Mouse (Mus musculus) heart, postnatal 10 days (tissue): ENCODE results near the gene Tmod2. TPM values are rescaled to one million over a fixed set of nuclear protein-coding genes. Genes with fewer than 3 reads are reported as not detected.

ENCODE experiments used
- DNase-seq, 2 experiments: peaks; one replicate each; pipeline ENCODE4 v3.0.0; 2021
- intact Hi-C: fragments of 180-260 bp; cut with DNase I; formaldehyde crosslinking; loops from one replicate; pipeline ENCODE4 v1.15.1; 2025
- total RNA-seq, 2 experiments: library from RNA; stranded (reverse); gene quantifications; 2 replicates each; pipeline ENCODE4 v1.2.3; 2021

The Tmod2 gene
- total RNA-seq, 2 experiments from 2014 or later = 5.0 to 6.6 TPM

DNA sequence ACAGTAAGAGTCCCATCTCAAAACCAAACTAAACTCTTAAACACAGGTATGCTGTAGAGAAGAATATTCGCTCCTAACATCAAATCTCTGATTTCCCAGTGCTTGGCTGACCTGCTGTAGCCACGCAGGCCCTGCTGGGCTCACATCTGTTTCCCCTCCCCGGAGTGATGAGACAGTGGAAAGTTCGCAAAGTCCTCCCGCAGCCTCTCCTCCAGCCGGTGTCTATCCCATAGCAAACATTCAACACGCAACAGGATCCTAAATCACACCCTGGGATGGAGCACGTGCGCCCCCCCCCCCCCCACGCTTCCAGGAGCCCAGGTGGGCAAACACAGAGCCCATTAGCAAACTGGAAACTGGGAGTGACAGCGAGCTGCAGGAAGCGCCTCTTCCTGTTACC, 9.6 kb downstream of the Tmod2 start:
- intact Hi-C loops = no loop called here

DNA sequence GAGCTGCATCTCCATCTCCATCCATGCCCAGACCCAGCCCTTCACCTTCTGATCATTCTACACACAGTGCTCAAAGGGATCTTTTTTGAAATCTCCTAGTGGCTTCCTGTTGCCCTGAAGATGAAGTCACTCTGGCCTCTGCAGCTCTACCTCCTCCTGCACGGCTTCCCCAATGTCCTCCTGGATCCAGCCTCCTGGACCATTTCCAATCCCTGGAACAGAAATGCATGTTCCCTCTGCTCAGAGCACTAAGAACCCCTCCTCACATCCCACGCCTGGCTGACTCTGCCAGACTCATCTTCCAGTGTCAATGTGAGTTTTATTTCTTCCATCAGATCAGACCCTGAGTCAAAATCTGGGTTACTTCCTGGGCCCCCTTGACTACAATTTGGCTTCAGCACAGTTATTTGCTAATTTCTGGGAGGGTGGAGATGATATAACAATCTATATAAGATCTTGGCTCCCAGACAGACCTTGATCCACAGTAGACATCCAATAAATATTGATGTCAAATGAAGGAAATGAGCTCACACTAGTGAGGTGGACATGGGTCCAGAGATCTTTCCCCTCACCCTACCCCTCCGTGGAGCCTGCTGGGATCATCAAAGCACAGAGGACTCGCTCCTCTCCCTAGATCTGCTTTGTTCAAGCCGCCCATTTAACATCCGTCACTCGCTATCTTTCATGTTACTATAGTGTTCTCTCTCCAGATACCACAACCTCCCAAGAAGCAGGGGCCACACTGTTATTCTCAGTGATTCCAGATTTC, 10.8 kb downstream of the Tmod2 start:
- intact Hi-C loops = no loop called here
- DNase-seq = peak; percentile 15 to 27

More for the DNA sequence above, 9.6 kb downstream of the Tmod2 start:
- DNase-seq = peak in 1 of 2 experiments; percentile 18

DNA sequence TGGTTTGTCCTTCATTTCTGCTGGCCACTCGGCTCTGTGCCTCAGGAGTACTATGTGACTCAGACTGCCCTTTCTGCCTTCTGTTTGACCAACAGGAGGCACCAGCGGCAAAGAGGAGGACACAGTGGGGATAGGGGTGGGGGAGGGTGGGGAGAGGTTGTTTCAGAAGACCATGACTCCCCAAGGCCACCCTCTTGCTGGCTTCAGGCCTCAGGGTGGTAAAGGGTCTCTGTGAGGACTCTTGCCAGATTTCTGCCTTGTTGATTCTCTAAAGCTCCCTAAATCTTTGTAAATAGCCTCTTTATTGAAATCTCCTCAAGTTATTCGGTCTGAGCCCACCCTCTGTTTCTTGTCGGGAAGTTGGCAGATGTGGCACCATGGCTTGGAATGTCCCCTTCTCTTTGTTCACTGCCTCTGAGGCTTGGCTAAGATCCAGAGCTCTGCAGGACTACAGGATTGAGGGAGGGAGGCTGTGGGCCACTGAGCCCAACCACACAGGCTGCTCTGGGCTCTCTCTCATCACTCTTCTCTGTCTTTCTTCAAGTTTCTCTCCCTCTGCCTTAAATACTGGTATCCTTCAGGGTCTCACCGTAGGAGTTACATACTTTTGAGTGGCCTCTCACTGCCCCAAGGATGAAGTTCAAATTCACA, 11.8 kb downstream of the Tmod2 start:
- peak; percentile 19 to 30 for DNase-seq
- intact Hi-C loops = no loop called here

DNA sequence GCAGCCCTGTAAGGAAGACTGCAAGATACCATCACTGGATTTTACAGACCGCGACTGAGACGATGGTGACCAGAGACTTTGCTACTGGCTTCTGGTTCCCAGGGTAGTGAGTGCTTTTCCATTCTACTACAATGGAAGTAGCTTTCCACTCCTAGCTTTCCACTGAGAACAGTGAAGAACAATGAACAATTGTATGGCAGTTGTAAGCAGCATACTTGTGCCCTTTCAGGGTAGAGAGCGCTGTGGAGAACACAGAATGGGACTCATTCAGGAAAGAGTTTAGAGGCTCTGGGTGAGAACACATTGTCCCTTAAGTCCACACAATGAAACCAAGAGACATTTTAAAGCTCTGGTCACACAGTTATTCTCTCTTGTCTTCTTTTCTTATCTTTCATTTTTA, 13.5 kb downstream of the Tmod2 start:
- intact Hi-C loops = no loop called here
- no peak for DNase-seq

DNA sequence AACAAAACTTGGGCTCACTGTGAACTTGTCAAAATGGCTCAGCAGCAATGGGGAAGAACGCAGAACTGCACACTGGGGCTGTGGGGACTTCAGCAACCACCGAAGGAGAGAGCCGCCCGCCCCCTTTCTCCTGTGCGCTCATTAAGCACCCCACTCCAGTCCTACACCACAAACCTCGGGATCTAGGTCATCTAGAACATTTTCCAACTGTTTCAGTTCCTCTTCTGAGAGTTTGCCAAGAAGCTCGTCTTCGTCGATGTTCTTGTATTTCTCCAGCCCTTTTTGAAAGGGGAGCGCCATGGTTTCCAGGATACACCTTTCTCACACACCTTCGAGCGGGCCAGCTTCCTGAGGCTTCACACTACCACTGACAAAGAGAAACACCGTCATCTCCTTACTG, 14.1 kb downstream of the Tmod2 start:
- intact Hi-C loops = no loop called here
- DNase-seq = no peak

DNA sequence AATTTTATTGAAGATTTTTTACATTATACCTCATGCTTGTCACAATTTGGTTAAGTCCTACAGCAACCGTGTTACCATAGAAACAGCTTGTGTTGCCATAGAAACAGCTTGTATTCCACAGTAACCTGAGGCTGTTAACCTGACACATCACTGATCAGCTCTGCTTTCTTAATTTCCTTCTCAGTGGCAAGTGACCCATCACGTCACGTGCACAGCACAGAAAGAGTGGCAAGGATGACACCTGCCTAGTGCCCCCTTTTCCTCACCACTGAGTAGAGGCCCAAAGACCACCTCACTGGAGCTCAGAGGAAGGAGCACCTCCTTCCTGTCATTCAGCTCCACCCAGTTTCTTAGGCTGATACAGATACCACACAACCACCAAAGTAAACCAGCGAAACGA, 17.6 kb downstream of the Tmod2 start:
- DNase-seq = no peak
- intact Hi-C loops = no loop called here

DNA sequence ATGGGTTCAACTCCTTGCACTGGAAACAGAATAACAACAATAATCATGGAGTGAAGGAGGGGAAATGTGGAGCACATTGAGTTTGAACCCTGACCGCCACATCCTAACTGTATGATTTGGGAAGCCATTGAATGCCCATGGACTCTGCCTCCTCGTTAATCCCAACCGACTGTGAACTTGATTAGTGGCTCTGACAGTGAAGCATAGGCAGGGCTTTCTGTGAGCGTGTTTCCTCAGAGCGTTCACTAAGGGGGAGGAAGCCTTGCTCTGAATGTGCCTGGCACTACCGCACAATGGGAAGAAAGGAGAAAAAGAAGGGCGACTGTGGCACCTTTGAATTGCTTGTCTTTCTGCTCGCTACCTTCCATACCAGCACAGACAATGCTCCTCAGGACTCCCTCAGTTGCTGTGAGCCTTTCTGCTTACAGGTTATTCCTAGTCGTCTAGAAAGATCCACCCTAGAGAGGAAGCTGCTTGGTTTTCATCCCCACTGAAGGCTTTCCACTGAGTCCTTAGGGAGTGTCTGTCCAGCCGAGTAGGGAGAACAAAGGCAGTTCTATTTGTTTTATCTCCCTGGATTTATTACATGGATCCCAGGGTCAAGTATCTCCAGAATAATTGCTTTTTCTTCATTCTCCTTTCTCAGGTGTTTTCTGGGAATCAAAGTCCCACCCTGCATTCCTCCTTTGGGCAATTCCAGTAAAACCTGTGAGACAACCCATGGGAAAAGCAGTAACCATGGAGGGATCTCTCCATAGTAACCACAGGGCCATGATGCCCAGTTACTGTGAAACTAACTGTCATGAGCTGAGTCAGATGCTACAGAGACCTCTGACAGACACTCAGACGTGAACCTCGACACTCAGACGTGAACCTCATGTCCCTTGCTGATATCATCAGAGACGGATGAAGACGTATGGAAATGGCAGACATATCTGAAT, 21.0 kb downstream of the Tmod2 start:
- intact Hi-C loops = no loop called here
- DNase-seq = no peak

DNA sequence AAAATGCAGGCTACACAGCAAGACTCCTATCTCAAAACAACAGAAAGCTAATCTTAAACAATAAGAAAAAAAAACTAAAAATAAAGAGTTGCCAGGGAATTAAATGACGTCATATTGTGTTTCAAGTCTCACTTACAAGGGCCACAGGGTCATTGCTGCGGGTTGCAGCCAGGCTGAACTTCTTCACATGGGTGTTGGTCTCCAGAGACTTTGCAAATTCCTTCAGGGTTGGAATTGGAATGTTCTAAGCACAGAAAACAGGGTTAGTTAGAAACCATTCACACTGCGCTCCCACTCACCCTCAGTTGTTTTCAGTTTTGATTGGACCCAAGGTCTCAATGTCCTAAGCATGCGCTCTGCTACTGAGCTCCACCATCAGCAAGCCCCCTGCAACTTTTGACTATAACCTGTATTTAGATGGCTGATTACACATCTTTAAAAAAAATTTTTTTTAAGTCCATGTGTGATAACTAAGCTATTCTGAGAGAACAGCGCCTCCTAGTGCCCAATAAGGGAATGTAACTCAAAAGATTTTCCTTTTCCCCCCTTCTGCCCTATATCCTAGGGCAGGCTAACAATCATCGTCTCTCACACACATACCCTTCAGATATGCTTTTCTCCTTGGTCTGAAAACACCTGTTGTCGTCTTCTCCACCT, 29.3 kb downstream of the Tmod2 start:
- peak; percentile 26 to 41 for DNase-seq
- intact Hi-C loops = loop anchor here (1.0 to 5.0 kb wide), 3 partner anchors 61 to 220 kb away; partner anchors contain the start of gene Leo1

DNA sequence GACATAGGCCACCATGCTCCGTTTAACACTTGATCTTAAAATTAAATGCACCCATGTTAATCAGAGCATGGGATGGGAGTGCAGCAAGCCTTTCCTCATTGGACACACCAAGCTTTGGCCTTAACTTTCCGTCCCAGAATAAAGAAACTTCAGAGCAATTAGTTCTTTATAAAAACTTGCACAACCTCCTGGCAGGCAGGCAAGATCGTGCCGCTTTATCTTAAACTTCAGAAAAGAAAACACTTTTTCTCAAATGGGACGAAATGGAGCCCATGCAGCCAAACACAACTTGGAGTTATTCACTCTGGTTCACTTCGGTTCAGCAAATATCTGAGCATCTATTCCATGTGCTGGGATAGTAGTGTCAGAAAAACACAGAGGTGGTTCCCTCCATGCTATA, 31.8 kb downstream of the Tmod2 start:
- peak in 1 of 2 experiments; percentile 25 for DNase-seq
- intact Hi-C loops = no loop called here

DNA sequence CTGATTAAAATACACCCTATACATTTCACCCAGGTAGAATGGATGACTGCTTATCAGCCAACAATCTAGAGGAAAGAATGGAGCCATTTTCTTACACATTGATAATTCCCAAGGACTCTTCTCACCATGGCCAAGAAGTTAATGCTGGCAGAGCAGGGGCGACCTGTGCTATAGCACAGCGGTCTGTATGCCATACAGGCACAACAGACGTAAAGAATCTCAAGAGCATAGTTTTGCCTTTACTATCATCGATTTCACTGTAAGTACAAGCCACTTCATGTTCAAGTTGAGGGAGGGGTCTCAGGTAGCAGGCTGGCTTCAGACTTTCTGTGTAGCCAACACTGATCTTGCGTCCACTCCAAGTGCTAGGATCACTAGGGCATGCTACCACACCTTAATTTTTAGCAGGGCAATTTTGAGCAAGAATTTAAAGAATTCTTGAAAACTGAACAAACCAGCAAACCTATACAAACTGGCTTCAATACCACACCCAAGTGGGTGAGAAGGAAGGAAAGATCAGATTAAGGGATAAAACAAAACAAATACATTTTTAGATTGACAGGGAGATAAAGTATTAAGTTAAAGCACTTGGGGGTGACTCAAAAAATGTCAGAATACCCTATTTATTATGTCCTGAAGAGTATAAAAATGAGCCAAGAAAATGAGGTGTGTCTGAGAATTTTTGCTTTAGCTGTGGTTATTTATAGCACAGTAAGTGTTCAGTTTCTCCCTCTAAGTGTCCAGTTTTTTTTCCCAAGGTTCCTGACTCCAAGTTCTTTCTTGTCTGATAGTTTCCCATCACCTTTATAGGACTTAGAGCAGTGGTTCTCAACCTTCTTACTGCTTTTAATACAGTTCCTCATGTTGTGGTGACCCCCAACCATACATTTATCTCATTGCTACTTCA, 39.8 kb downstream of the Tmod2 start:
- no peak for DNase-seq
- intact Hi-C loops = no loop called here

DNA sequence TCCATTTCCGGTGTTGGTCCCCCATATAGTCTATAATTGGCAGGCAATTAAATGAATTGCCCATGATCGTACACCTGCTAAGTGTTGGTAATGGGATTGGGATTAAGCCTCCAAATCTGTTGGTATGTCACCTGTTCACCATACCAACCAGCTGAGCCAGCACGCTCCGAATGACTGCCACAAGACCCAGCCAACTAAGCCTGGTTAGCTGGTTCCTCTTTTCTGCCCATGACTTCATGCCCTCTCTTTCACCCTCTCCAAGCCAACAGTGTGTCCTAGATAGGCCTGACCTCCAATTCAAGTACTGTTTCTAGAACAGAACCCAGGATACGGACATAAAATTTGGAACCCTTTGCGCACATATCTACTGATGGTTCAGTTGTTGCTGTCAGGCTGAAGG, 42.7 kb downstream of the Tmod2 start:
- intact Hi-C loops = no loop called here
- no peak for DNase-seq

DNA sequence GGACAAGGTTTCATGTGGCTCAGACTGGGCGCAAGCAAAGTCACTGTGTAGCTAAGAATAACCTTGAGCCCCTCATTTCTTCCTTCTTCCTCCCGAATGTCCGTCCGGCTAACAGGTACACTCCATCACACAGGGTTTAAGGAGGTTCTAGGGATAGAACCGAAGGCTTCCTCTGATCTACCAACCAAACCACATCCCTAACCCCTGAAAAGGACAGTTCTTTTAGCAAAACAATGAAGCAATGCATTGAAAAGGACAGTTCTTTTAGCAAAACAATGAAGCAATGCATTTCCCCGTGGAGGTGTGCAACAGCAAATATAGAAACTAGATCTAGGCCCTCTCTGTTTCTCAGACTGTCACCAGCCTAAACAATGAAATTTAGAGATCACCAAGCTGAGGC, 46.2 kb downstream of the Tmod2 start:
- intact Hi-C loops = loop anchor here (5.0 kb wide), 1 partner anchor 123 kb away; the partner anchor contains the start of gene Leo1
- DNase-seq = no peak

DNA sequence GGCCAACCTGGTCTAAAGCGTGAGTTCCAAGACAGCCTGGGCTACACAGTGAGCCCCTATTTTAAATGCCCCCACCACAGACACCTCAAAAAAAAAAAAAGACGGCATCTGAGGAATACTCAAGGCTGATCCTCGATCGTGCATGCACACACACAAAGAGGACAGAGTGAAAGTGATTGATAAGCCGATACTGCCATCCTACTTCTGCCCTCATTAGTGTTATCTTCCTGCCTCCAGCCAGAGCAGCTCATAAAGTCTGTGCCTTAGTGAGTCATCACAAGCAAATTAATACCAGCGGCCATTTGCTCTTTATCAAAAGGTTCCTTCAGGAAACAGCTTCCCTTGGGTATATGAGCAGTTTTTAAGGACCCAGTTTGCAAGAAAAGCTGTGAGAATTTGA, 47.5 kb downstream of the Tmod2 start:
- no peak for DNase-seq
- intact Hi-C loops = loop anchor here (5.0 kb wide), 1 partner anchor 121 kb away; the partner anchor contains the start of gene Leo1

DNA sequence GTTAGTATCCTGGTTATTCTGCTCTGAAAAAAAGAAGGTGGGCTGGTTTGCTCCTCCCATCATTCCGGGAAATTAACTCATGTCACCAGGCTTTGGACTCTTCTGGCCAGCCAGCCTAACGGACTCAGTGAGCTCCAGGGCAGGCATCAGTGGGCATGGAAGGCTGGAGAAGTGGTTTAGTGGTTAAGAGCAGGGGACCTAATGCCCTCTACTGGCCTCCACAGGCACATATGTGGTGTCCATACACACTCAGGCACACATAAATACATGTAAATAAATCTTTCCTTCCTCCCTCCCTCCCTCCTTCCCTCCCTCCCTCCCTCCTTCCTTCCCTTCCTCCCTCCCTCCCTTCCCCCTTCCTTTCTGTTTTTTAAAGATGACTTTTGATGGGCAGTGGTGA, 47.9 kb downstream of the Tmod2 start:
- intact Hi-C loops = loop anchor here (5.0 kb wide), 1 partner anchor 121 kb away; the partner anchor contains the start of gene Leo1
- DNase-seq = no peak

DNA sequence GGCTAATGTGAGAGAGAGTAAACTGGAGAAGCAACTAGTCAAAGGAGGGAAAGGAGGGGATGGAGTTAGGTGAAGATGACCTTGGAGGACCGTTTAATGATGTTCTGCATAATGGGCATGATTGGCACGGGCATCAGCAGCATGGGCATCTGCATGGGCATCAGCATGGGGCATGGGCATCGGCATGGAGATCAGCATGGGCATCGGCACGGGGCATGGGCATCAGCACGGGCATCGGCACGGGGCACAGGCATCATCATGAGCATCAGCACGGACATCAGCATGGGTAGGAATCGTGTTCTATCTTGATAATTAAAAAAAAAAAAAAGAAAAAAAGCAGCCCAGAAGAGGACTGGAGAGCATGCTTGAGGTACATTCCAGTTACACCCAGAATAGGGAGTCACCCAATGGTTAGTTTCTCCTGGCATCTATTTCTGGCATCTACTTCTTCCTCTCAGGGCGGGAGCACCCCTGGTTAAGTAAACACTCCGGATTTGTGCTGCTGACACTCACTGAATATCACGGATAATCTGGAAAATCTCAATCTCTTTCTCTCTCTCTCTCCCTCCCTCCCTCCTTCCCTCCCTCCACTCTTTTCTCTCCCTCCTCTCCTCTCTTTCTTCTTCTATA, 50.0 kb downstream of the Tmod2 start:
- intact Hi-C loops = loop anchor here (5.0 kb wide), 1 partner anchor 119 kb away; the partner anchor contains the start of gene Leo1
- no peak for DNase-seq

DNA sequence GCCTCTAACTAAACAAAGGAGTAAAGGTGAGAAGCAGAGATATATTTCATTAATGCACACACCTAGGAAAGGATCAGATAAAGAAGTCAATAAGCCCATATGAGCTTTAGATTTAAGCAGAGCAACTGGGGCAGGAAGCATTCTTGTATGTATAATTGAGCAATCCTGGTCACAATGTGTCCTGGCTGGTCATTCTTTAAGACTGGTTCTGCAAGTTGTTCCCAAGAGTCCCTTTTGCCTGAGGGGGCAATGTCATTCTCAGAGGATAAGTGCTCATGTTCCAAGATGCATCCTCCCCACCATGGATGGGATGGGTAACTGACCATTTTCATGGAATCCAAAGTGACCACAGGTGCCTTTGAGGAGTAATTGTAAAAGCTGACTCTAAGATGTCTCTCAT, 50.8 kb downstream of the Tmod2 start:
- intact Hi-C loops = loop anchor here (5.0 kb wide), 1 partner anchor 118 kb away; the partner anchor contains the start of gene Leo1
- DNase-seq = no peak

DNA sequence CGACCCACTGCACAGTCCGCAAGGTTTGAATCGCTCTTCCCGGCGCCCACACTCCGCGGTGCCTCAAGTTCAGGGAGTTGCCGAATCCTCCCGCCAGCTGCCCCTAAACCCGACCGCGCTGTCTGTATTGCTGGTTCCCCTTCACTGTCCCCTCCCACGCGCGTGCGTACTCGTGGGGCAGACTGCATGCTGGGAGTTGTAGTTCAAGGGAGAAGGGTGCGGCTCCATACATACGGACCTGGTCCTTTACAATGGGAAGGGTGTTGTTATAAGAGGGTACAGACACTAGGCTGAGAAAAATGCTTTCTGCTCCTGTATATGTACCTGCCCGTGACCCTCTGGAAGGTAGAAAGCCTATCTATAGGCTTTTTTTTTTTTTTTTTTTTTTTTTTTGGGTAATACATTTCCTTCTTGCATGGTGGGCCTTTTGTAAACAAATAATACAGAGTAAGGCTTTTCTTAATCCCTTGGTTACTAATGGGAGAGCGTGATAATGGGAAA, 51.6 kb downstream of the Tmod2 start, which contains the start of gene Tmod3:
Gene Tmod3, minus strand, starts transcription at position 146 of the 501 bp plus-strand sequence.
- DNase-seq = peak; percentile 97 to 98
- intact Hi-C loops = loop anchor here (5.0 kb wide), 1 partner anchor 117 kb away; the partner anchor contains the start of gene Leo1

DNA sequence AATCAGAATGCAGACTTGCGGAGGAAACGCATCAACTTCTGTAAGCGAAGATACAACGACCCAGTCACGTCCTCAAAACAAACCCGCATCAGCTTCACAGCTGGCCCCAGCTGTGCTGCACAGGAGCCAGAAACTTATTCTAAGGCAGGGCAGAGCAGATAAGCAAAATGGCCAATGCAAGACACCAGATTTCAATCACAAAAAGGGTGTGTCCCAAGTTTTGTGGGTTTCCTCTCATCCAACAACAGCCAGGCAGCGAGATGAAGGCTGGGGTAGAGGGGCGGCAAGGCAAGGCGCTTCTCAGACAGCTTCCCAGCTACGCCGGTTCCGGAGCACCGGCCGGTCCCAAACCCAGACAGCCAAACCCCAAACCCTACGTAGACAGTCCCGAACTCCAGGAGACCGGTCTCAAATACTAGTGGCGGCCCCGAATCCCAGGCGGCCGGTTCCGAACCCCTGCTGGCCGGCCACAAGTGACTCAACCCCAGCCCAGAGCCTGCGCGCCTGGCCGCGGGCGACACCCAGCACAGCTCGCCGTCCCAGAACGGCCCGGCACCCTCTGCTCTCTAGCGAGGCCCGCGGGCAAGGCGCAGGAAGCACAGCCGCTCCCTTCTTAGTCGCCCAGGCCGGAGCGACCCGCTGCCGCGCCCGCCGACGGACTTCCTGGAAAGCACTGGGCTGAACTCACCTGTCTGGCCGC, 52.2 kb downstream of the Tmod2 start:
- peak in 1 of 2 experiments; percentile 64 for DNase-seq
- intact Hi-C loops = loop anchor here (1.0 kb wide), 1 partner anchor 32 kb away; no protein-coding TSS in a partner anchor
